Mouse (Mus musculus): ENCODE results near the gene Zdhhc18. TPM values are rescaled to one million over a fixed set of nuclear protein-coding genes. Genes with fewer than 3 reads are reported as not detected.

Gene Zdhhc18
- total RNA-seq, 2 experiments from 2014 or later = 31.8 to 34.1 TPM

GRCm38 (mm10) chr4:133634043-133634410, 15.9 kb downstream of the Zdhhc18 start:
- no peak for DNase-seq (ENCODE audit: extremely low spot score in 1 of 2, low spot score in 2 of 2)
- intact Hi-C loops (cut with DNase I) = no loop called here

- DNase-seq (ENCODE audit: extremely low spot score in 1 of 2, low spot score in 2 of 2) = peak; percentile 66 to 90
- intact Hi-C loops (cut with DNase I) = no loop called here
Observed at GRCm38 (mm10) chr4:133633332-133634042, 16.5 kb downstream of the Zdhhc18 start.

GRCm38 (mm10) chr4:133632483-133633327, 17.2 kb downstream of the Zdhhc18 start:
- intact Hi-C loops (cut with DNase I) = no loop called here
- DNase-seq (ENCODE audit: extremely low spot score in 1 of 2, low spot score in 2 of 2) = peak in 1 of 2 experiments; percentile 52

GRCm38 (mm10) chr4:133631769-133632411, 18.1 kb downstream of the Zdhhc18 start:
- no peak for DNase-seq (ENCODE audit: extremely low spot score in 1 of 2, low spot score in 2 of 2)
- intact Hi-C loops (cut with DNase I) = no loop called here

GRCm38 (mm10) chr4:133631071-133631768, 18.7 kb downstream of the Zdhhc18 start:
- DNase-seq (ENCODE audit: extremely low spot score in 1 of 2, low spot score in 2 of 2) = no peak
- intact Hi-C loops (cut with DNase I) = no loop called here

- no peak for DNase-seq (ENCODE audit: extremely low spot score in 1 of 2, low spot score in 2 of 2)
- intact Hi-C loops (cut with DNase I) = no loop called here
Observed at GRCm38 (mm10) chr4:133630326-133630920, 19.5 kb downstream of the Zdhhc18 start.

GRCm38 (mm10) chr4:133629191-133629590, 20.8 kb downstream of the Zdhhc18 start:
- intact Hi-C loops (cut with DNase I) = no loop called here
- no peak for DNase-seq (ENCODE audit: extremely low spot score in 1 of 2, low spot score in 2 of 2)

GRCm38 (mm10) chr4:133628517-133628916, 21.4 kb downstream of the Zdhhc18 start:
- intact Hi-C loops (cut with DNase I) = no loop called here
- no peak for DNase-seq (ENCODE audit: extremely low spot score in 1 of 2, low spot score in 2 of 2)

GRCm38 (mm10) chr4:133627039-133627438, 22.9 kb downstream of the Zdhhc18 start:
- DNase-seq (ENCODE audit: extremely low spot score in 1 of 2, low spot score in 2 of 2) = no peak
- intact Hi-C loops (cut with DNase I) = no loop called here

- intact Hi-C loops (cut with DNase I) = no loop called here
- no peak for DNase-seq (ENCODE audit: extremely low spot score in 1 of 2, low spot score in 2 of 2)
Observed at GRCm38 (mm10) chr4:133626621-133627020, 23.3 kb downstream of the Zdhhc18 start.

- intact Hi-C loops (cut with DNase I) = no loop called here
- no peak for DNase-seq (ENCODE audit: extremely low spot score in 1 of 2, low spot score in 2 of 2)
Observed at GRCm38 (mm10) chr4:133626221-133626620, 23.7 kb downstream of the Zdhhc18 start.

GRCm38 (mm10) chr4:133625621-133626071, 24.3 kb downstream of the Zdhhc18 start:
- DNase-seq (ENCODE audit: extremely low spot score in 1 of 2, low spot score in 2 of 2) = peak in 1 of 2 experiments; percentile 91
- intact Hi-C loops (cut with DNase I) = no loop called here

- DNase-seq (ENCODE audit: extremely low spot score in 1 of 2, low spot score in 2 of 2) = no peak
- intact Hi-C loops (cut with DNase I) = no loop called here
Observed at GRCm38 (mm10) chr4:133624830-133625229, 25.1 kb downstream of the Zdhhc18 start.

- intact Hi-C loops (cut with DNase I) = no loop called here
- no peak for DNase-seq (ENCODE audit: extremely low spot score in 1 of 2, low spot score in 2 of 2)
Observed at GRCm38 (mm10) chr4:133622161-133622695, 27.7 kb downstream of the Zdhhc18 start.

- intact Hi-C loops (cut with DNase I) = no loop called here
- DNase-seq (ENCODE audit: extremely low spot score in 1 of 2, low spot score in 2 of 2) = no peak
Observed at GRCm38 (mm10) chr4:133620668-133621067, 29.3 kb downstream of the Zdhhc18 start.

GRCm38 (mm10) chr4:133619473-133620136, 30.3 kb downstream of the Zdhhc18 start:
- no peak for DNase-seq (ENCODE audit: extremely low spot score in 1 of 2, low spot score in 2 of 2)
- intact Hi-C loops (cut with DNase I) = no loop called here

GRCm38 (mm10) chr4:133617936-133618335, 32.0 kb downstream of the Zdhhc18 start:
- DNase-seq (ENCODE audit: extremely low spot score in 1 of 2, low spot score in 2 of 2) = no peak
- intact Hi-C loops (cut with DNase I) = no loop called here

- intact Hi-C loops (cut with DNase I) = no loop called here
- DNase-seq (ENCODE audit: extremely low spot score in 1 of 2, low spot score in 2 of 2) = no peak
Observed at GRCm38 (mm10) chr4:133615416-133615815, 34.5 kb downstream of the Zdhhc18 start.

All from left cerebral cortex, postnatal 10 days (tissue).